Mouse (Mus musculus) forebrain, embryonic 13.5 days (tissue): ENCODE measurements around the gene Rab27a. TPM values are rescaled to one million over a fixed set of nuclear protein-coding genes. Genes with fewer than 3 reads are reported as not detected.

Experiments used
- ATAC-seq: fragments of 200-750 bp; cut with Nextera tagmentation; 2 replicates; pipeline ENCODE4 v1.8.0; 2017
- H3K27ac ChIP-seq: fragments of 300-500 bp; sonication (generic); 2 replicates; pipeline ENCODE4 v1.5.1; 2015; ENCODE audit warnings: inconsistent platforms, mild to moderate bottlenecking, moderate library complexity
- H3K27me3 ChIP-seq: fragments of 300-500 bp; sonication (generic); 2 replicates; pipeline ENCODE4 v1.6.1; 2015; ENCODE audit warnings: mild to moderate bottlenecking, inconsistent platforms
- H3K36me3 ChIP-seq: fragments of 300-500 bp; sonication (generic); 2 replicates; pipeline ENCODE4 v1.6.1; 2015; ENCODE audit warnings: mild to moderate bottlenecking, inconsistent platforms; ENCODE audit not compliant: poor library complexity, severe bottlenecking
- H3K4me1 ChIP-seq: fragments of 300-500 bp; sonication (generic); 2 replicates; pipeline ENCODE4 v1.6.1; 2015; ENCODE audit warnings: inconsistent platforms
- H3K4me2 ChIP-seq: fragments of 300-500 bp; sonication (generic); 2 replicates; pipeline ENCODE4 v1.6.1; 2015; ENCODE audit warnings: inconsistent platforms, mild to moderate bottlenecking, moderate library complexity
- H3K4me3 ChIP-seq: fragments of 300-500 bp; sonication (generic); 2 replicates; pipeline ENCODE4 v1.5.1; 2015; ENCODE audit warnings: mild to moderate bottlenecking, inconsistent platforms
- H3K9ac ChIP-seq: fragments of 300-500 bp; sonication (generic); 2 replicates; pipeline ENCODE4 v1.6.1; 2015; ENCODE audit warnings: mild to moderate bottlenecking, inconsistent platforms
- H3K9me3 ChIP-seq: fragments of 300-500 bp; sonication (generic); replicated peaks from 2 replicates; pipeline ENCODE4 v1.6.1; 2016; ENCODE audit warnings: inconsistent platforms
- WGBS: fragments of 180-500 bp; shearing (Covaris S2); methylation state at CpG from one replicate; pipeline ENCODE4 v1.1.7; 2015; 5-methylcytosine and 5-hydroxymethylcytosine counted together
- microRNA-seq: library from miRNA; unstranded; fragments of <30 nt; microRNA quantifications from one replicate; pipeline ENCODE4, GENCODE M21; 2016
- polyA plus RNA-seq: library from polyadenylated mRNA; unstranded; fragments of >200 nt; fragmentation: Nextera tagmentation; extraction: Ambion mirVana; gene quantifications from 2 replicates; pipeline ENCODE4 v1.2.1, GENCODE M21; 2015

Gene Rab27a
- polyA plus RNA-seq, 1 experiment from 2014 or later, result 0.96 TPM

GRCm38 (mm10) chr9:73130529-73130928 is 85.9 kb downstream of the Rab27a start:
- H3K4me2 ChIP-seq, result no peak overlapping the region
- H3K4me1 ChIP-seq, result no peaks in the 10 kb centered on the region
- no peaks in the 10 kb centered on the region for H3K27me3 ChIP-seq
- H3K36me3 ChIP-seq, result peaks cover 51% of the 10 kb centered on the region
- 96% methylated on average over 4 of the region's 4 CpGs for WGBS
- H3K9me3 ChIP-seq, result no peaks in the 10 kb centered on the region
- H3K27ac ChIP-seq, result no peak overlapping the region
- ATAC-seq, result no peak
- H3K4me3 ChIP-seq, result no peak overlapping the region
- no peak overlapping the region for H3K9ac ChIP-seq

GRCm38 (mm10) chr9:73137341-73137886 is 92.8 kb downstream of the Rab27a start:
- ATAC-seq, result no peak
- H3K4me1 ChIP-seq, result no peaks in the 10 kb centered on the region
- no peak overlapping the region for H3K4me3 ChIP-seq
- 82% methylated on average over 11 of the region's 11 CpGs for WGBS
- H3K9me3 ChIP-seq, result no peaks in the 10 kb centered on the region
- no peaks in the 10 kb centered on the region for H3K27me3 ChIP-seq
- H3K27ac ChIP-seq, result no peak overlapping the region
- 0 out of 2 replicates have a peak, but pooled peaks cover 3% of the 10 kb centered on the region for H3K36me3 ChIP-seq
- no peak overlapping the region for H3K4me2 ChIP-seq
- no peak overlapping the region for H3K9ac ChIP-seq

Small RNAs within 50 kb of the gene (microRNA-seq; reads per million reads assigned to microRNA genes)
- not detected for gene Gm27353

Other genes starting within 250 kb of the Rab27a start
- 0.43 and 0.74 TPM in 2 replicates for gene Prtg, start 238.0 kb upstream of the Rab27a start, polyA plus RNA-seq
- 10.5 and 10.7 TPM in 2 replicates for gene Pygo1, start 119.2 kb upstream of the Rab27a start, polyA plus RNA-seq
- gene Dyx1c1, start 86.1 kb upstream of the Rab27a start, polyA plus RNA-seq, result 1.7 and 2.1 TPM in 2 replicates
- not detected in 2 replicates for gene Gm44503, start 86.0 kb upstream of the Rab27a start, polyA plus RNA-seq
- gene Ccpg1os, start 59.5 kb upstream of the Rab27a start, polyA plus RNA-seq, result 26.4 and 26.9 TPM in 2 replicates
- gene Ccpg1, start 59.4 kb upstream of the Rab27a start, polyA plus RNA-seq, result 32.0 and 32.5 TPM in 2 replicates
- 8.4 and 11.3 TPM in 2 replicates for gene Pigb, start 4.5 kb upstream of the Rab27a start, polyA plus RNA-seq
- not detected in 2 replicates for gene Khdc3, start 57.0 kb downstream of the Rab27a start, polyA plus RNA-seq
- gene Gm20509, start 57.6 kb downstream of the Rab27a start, polyA plus RNA-seq, result not detected in 2 replicates
- 133 and 137 TPM in 2 replicates for gene Rsl24d1, start 68.6 kb downstream of the Rab27a start, polyA plus RNA-seq